Mouse (Mus musculus): ENCODE measurements around the gene Ralgps1.

GRCm38 (mm10) chr2:33300371-33301046 lies 70.8 kb downstream of the Ralgps1 start:
- TF ChIP-seq POLR2A (IDR thresholded peaks at IDR 0.05; ENCODE audit: borderline replicate concordance, extremely low read depth, insufficient read depth, insufficient read length, poor library complexity, severe bottlenecking) (no peak), CTCF (IDR thresholded peaks at IDR 0.05; ENCODE audit: borderline replicate concordance, extremely low read depth, insufficient read depth, insufficient read length) (no peak)
